Mouse (Mus musculus) lung, adult 18-20 months (tissue): ENCODE results near the gene Nqo1.

Experiments
- DNase-seq, 2 experiments: peaks; one replicate each; pipeline ENCODE4 v3.0.0; 2022; ENCODE audit warnings: mixed read lengths in 2 of 2

Nqo1 gene

DNA sequence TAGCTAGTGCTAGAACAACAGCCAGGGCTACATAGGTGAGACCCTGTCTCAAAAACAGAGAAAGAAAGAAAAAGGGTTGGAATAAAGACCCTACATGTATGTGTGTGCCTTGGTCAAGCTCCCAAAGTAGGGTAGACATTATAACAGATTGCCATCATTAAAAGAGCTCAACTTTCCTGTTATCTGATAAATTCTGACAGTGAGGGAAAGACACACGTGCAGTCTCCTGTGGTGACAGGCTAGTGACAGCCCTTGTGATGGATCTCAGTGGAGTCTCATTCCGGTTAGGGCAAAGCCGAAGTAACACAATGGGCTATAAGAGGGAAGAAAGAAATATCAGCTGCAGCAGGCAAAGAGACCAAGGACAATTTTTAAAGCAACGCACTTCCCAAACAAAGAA, 1.1 kb upstream of the Nqo1 start:
- no peak for DNase-seq

DNA sequence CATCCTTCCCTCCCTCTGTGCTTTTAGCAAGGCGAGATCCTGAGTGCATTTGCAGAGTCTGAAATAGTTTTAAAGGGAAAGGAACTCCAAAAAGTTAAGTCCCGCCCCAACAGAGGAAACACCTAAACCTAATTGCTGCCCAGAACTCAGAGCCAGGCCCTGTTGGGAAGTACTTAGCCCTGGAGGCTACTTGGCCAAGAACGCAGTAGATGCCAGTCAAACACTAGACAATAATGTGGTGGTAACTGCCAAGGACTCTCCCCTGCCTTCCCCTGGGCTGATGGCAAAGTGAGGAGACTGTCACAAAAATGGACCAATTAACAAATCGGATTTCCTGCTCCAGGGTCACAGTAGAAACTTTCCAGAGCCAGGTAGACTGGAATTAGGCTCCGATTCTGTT, 1.1 kb downstream of the Nqo1 start:
- DNase-seq, result no peak

DNA sequence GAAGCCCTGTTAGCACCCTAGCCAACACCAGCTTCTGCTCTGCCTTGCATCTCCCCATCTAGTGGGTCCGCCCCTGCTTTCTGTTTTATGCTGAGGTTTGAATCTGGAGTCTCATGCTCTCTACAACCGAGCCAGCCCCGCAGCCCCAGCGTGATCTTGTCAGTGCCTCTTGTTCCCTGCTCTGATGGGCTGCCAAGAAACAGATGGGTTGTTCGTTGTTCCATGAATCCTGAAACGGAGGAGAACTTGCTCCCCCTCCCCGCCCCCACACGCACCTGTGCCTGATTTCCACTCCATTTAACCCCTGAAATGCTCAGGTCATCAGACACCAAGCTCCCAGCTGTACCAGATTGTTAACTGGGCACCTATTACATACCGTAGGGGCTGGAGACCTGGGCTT, 3.5 kb downstream of the Nqo1 start:
- no peak for DNase-seq

DNA sequence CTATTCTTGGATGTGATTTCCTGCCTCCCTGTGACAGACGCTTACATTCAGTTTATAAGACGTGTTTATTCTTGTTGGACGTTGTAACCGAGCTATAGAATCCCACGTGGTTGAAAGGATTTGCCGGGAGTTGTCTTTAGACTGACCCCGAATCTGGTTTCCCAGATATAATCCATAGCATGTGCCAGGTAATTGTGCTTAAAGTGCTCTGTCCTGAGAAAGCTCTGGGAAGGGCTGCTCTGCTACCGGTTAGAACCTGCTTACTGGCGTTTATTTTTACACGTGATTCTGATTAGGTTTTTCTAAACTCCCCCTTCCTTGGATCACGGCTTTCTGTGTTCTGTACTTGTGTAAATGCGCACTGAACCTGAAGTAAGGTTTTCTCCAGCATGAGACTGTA, 5.3 kb downstream of the Nqo1 start:
- DNase-seq, result no peak

DNA sequence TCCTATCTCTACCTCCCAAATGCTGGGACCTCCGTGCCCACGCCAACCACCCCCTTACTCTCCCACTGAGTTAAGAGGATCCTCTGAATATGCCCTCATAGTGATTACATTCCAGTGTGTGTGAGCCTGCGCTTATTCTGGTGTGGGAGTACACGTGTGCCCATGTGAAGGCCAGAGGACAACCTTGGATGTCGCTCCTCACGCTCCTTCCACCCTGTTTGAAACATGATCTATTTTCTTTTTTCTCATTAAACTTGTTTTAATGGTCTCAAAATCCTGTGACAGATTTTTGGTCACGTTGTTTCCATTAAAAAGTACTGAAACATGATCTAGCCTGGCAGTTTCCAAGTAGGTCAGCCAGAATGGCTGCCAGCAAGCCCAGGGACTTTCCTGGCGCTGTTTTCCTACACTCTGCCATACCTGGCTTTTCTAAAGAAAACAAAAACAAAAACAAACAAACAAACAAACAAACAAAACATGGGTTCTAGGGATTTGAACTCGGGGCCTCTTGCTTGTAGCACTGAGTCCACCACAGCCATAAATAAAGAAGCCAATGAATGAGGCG, 6.8 kb downstream of the Nqo1 start:
- DNase-seq, result no peak

DNA sequence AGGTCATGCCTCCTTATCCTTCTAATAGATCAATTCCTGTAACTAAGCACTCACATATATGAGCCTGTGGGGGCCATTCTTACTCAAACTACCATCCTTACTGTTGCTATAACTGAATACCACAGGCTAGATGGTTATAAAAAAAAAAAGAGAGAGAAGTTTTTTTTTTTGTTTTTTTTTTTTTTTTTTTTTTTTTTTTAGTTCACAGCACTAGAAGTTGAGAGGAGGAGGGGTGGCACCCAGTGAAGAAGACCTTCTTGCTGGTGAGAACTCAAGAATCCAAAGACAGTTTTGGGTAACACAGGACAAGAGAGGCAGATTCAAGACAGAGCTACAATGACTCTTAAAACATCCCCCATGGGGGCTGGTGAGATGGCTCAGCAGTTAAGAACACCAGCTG, 7.6 kb downstream of the Nqo1 start:
- no peak for DNase-seq

DNA sequence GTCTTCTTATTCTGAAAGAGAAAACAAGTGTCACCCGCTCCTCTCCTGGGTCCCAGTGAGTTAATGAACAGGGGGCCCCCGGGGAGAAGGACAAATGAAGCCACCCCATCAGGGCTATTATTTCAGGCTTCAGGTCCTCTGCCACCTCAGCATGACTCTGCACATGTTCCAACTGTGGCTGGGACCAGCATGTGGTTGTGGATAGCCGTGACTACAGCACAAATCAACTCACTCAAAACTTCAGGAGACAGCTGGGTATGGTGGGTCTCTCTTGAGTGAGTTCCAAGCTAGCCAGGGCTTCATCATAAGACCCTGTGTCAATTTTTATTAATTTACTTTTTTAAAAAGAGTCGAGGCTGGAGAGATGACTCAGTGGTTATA, 11.9 kb downstream of the Nqo1 start:
- DNase-seq, result no peak

DNA sequence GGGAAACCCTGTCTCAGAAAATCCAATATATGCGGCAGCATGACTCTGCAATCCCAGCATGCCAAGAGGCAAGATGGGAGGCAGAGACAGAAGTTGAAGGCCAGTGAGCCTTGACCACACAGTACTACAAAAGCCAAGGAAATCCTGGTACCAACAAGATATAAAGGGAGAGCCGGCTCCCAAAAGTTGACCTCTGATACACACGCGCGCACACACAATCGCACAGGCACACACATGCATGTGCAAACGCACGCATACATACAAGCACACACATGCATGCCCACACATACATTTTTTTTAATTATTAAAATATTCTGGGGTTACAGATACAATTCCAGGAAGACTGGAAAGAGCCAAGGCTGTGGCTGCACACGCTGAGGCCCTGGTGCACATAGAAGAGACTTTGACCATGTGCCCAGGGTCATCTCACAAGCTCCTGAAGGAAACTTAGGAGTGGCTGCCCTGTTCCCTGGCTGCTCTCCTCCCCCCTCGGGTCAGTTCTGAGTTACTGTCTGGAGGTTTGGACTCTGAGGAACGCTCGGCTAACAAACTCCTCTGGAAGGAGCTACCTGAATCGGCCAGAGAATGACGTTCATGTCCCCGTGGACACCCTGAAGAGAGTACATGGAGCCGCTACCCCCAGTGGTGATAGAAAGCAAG, 12.4 kb downstream of the Nqo1 start:
- no peak for DNase-seq

DNA sequence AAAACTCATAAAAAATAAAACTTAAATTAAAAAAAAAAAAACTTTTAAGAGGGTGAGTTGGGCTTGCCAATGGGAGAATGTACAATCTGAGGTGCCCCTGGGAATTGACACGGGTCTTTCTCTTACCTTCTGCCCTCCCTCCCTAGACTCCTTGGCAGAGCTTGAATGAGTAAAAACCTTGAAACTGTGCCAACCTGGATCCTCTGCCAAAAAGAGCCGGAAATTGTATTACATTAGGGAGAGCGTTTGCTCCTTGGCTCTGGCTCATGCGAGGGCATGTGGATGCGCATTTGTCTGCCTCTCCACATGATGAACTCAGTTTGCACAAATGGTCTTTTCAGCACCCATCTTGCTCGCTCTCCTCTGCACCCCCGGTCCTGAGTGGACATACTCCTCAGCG, 13.4 kb downstream of the Nqo1 start:
- DNase-seq, result peak; percentile 18 to 40

DNA sequence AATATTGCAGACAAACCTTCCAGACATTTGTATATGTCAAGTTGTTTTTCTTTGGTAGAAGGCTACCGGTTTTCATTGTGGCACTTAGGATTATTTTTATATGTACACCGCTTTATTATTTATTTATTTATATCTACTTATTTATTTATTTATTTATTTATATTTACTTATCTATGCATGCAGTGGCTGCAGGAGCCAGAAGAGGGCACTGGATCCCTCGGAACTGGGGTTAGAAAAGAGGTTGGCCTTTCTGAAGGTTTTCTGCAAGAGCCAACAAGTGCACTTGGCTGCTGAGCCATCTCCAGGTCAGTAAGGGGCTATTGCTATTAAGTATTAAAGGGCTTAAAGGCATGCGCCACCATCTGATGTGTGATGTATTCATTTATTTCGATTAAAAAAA, 15.1 kb downstream of the Nqo1 start:
- peak; percentile 28 to 41 for DNase-seq

DNA sequence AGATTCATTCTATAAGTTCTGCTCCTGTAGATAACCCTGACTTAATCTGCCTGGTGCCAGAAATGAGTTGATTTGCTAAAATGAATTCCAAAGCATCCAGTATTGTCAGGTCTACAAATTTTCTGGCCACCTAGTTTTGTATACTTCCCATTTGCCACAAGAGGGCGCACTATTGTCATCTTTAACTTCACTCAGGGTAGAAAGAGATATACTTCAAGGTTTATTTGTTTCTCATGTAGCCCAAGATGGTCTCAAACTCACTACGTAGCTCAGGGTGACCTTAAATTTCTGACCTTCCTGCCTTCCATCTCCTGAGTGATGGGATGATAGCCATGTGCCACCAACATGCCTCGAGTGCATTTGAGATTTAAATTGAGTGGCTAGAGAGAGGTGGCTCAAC, 16.4 kb downstream of the Nqo1 start:
- no peak for DNase-seq

DNA sequence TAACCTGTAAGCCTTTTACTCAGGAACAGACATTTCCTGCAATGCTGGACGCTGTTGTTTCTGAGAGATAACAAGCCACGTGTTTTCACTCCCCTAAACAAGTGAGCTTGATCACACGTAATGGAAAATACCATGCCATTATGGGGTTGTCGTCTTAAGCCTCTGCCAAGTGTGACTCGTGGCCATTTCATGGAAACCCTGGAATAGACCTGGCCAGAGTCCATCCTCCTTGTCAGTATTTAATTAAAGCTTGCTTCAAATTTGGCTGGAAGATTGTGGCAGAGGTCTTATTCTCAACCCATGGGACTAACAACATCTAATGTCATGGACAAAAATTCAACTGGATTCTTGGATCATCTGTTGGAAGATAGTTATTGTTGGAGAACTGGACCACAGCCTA, 16.8 kb downstream of the Nqo1 start:
- DNase-seq, result no peak

DNA sequence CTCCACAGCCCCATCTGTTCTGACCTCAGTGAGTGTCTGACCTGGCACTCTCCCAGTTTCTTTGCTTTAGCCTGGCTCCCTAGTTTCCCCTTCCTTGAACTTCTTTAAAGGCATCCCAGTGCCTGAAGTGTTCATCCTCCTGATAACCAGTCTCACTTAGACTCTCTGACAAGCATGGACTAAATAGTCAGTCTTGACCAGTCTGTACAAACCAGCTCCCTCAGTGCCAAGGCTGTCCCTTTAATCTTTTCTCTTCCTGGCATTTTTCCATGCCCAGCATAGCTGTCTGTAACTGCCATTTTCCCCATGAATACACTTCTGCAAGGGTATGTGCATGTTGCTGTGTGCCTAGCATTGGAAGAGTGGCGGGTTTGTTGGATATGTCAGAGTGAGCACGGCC, 17.9 kb downstream of the Nqo1 start:
- no peak for DNase-seq

DNA sequence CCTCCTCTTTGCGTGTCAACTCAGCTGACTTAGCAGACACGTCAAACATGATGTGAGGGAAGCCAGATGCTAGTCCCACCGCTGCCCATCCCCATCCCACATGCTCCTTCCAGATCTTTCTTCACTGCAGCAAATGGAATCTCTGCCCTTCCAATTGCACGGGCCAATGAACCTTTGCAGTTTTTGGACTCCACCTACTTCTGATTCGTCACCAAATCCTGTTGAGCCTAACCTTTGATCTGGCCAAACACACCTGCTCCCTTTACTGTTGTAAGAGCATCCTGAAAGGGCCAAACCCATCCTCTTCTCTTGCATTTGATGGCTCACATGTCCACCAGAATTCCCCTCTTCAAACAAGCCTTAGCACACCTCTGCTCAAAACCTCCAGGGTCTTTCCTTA, 18.4 kb downstream of the Nqo1 start:
- no peak for DNase-seq

DNA sequence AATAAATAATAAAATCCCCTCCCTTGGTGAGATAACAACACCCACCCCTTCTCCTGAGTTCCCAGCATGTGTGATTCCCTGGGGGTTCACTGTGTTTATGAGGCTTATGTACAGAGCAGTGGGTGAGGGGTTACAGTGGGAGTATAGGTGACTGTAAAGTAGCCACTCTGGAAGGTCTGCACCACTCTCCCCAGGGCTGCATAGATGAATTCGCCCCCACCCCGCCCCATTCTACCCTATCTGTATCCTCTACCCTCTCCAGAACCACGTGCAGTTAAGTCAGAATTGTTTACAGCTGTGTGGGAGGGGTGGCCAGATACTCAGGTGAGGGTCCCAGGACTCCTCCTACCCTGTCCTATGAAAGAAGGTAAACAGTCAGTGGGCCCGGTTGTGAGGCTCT, 20.1 kb downstream of the Nqo1 start:
- DNase-seq, result no peak

DNA sequence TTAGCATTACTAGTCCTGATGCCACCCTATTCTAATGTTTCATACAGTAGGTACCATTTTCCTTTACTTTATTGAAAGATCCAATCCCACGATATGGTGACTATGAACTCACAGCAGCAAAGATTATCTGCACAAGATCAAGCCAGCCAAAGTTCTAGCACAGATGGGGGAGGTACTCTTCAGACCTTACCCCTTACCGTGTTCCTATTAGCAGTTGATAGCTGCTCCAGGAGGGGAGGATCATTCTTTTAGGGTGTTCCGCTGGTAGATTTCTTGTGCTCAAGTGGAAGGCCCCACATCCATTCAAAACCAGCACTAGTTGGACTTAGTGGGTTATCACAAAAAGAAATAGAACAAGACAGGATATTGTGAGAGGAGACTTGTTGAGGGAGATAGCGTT, 21.3 kb downstream of the Nqo1 start:
- no peak for DNase-seq

DNA sequence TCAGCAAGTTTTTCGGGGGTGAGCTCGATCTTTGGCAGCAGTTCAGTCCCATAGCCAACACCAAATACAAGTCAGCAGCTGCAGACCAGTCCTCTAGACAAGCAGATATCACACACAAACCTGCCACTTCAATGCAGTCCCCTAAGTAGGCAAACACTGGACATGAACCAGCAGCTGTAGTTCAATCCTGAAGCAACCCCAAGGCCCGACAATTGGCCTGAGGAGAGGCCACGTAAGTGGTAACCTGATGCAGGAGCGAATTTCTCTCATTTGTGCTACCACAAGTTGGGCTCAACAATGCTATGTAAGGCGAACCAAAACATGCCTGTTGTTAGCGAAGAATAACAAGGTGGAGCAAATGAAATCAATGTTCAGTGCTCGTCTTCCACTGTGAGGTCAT, 22.3 kb downstream of the Nqo1 start:
- no peak for DNase-seq

DNA sequence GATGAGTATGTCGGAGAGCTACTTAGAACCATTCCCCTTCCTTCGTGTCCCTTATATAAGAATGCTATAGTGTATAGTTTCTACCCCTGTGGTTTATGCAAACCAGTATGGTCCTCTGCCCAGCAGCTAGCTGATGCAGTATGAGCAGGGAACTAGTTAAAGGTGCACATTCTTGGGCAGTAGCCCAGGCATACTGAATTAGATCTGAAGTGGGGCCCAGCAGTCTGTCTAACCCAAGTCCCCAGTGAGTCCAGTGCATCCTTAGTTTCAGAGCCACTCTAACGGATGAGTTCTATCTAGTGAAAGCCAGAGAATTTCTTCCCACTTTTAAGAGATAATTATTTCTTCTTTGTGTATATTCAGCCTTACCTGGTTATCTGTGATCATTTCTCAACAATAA, 25.7 kb downstream of the Nqo1 start:
- DNase-seq, result no peak

DNA sequence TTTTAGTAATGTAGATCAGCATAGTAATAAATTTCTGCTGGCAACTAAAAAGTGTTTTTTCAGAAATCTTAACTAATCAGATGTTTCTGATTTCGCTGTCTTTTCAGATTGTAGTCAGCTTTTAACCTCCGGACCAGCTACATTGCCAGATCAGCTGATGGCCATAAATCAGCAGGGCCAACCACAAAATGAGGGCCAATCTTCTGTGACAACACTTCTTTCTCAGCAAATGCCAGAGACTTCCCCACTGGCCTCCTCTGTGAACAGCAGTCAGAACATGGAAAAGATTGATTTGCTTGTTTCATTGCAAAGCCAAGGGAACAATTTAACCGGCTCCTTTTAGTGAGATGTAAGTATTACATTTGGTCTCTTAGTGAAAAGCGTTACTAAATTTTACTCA, 32.7 kb downstream of the Nqo1 start:
- DNase-seq, result no peak
